Mouse (Mus musculus) stomach, postnatal 0 days (tissue): ENCODE data around the gene Spint2. TPM values are rescaled to one million over a fixed set of nuclear protein-coding genes. Genes with fewer than 3 reads are reported as not detected.
A peak's percentile ranks its signal among the peaks of the same experiment; 100 is the strongest.
"Not testable (repeated sequence)": the region's sequence is repeated elsewhere in the genome, so short reads cannot be mapped to it uniquely, and the experiment has no call there.

Experiments
- ATAC-seq: fragments of 200-750 bp; cut with Nextera tagmentation; 2 replicates; pipeline ENCODE4 v1.8.0; 2017; ENCODE audit not compliant: low FRiP score, low TSS enrichment
- DNase-seq: peaks from one replicate; pipeline ENCODE4 v3.0.0-alpha.2; 2016; ENCODE audit warnings: low spot score
- H3K27ac ChIP-seq: fragments of 300-500 bp; sonication (generic); replicated peaks from 2 replicates; pipeline ENCODE4 v1.5.1; 2014; ENCODE audit warnings: mild to moderate bottlenecking, control low read depth
- H3K27me3 ChIP-seq: fragments of 300-500 bp; sonication (generic); 2 replicates; pipeline ENCODE4 v1.6.1; 2014; ENCODE audit warnings: low read length; ENCODE audit not compliant: control insufficient read depth, insufficient read depth
- H3K36me3 ChIP-seq: fragments of 300-500 bp; sonication (generic); 2 replicates; pipeline ENCODE4 v1.6.1; 2014; ENCODE audit warnings: low read length, mixed read lengths; ENCODE audit not compliant: control insufficient read depth, insufficient read depth
- H3K4me1 ChIP-seq: fragments of 300-500 bp; sonication (generic); replicated peaks from 2 replicates; pipeline ENCODE4 v1.6.1; 2014; ENCODE audit warnings: antibody characterized with exemption; ENCODE audit not compliant: control insufficient read depth, insufficient read depth
- H3K4me2 ChIP-seq: fragments of 300-500 bp; sonication (generic); replicated peaks from 2 replicates; pipeline ENCODE4 v1.6.1; 2014; ENCODE audit warnings: low read depth, mild to moderate bottlenecking, control low read depth, moderate library complexity
- H3K4me3 ChIP-seq: fragments of 300-500 bp; sonication (generic); 2 replicates; pipeline ENCODE4 v1.5.1; 2014; ENCODE audit warnings: low read depth, low read length, control low read depth
- H3K9ac ChIP-seq: fragments of 300-500 bp; sonication (generic); 2 replicates; pipeline ENCODE4 v1.6.1; 2014; ENCODE audit warnings: mild to moderate bottlenecking, low read length, control low read depth, mixed read lengths
- H3K9me3 ChIP-seq: fragments of 300-500 bp; sonication (generic); 2 replicates; pipeline ENCODE4 v1.6.1; 2016; ENCODE audit warnings: low read length; ENCODE audit not compliant: control insufficient read depth
- CTCF ChIP-seq: IDR thresholded peaks from 2 replicates; pipeline ENCODE4 v1.5.1; 2016; ENCODE audit warnings: antibody characterized with exemption, low read depth, mild to moderate bottlenecking, moderate library complexity
- EP300 ChIP-seq: optimal IDR thresholded peaks from 2 replicates; pipeline ENCODE3; 2016; ENCODE audit warnings: antibody characterized with exemption
- WGBS: fragments of 180-500 bp; shearing (Covaris S2); extraction: QIAGEN DNeasy Blood & Tissue Kit; methylation state at CpG from one replicate; pipeline ENCODE4 v1.1.7; 2014; 5-methylcytosine and 5-hydroxymethylcytosine counted together
- polyA plus RNA-seq: library from polyadenylated mRNA; unstranded; fragments of >200 nt; fragmentation: Nextera tagmentation; extraction: Ambion mirVana; gene quantifications from 2 replicates; pipeline ENCODE4 v1.2.1, GENCODE M21; 2015

Spint2 gene
- polyA plus RNA-seq, 1 experiment from 2014 or later: 638 TPM

DNA sequence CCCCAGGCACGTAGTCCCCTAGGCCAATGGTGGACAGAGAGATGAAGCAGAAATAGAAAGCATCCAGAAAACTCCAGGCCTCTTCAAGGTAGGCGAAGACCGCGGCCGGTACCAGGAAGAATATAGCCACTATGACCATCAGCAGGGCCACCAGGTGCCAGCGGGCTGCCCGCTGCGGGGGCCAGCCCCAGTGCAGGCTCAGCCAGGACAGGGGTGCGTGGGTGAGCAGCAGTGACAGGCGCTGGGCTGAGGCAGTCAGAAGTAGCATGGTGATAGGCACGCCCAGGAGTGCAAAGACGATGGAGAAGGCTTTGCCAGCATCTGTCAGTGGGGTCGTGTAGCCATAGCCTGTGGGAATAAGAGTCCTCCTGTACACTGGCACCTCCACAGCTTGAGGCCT, 56.2 kb downstream of the Spint2 start:
- no peak overlapping the region for H3K4me2 ChIP-seq
- no peak overlapping the region for H3K9ac ChIP-seq
- no peak overlapping the region for H3K27ac ChIP-seq
- H3K4me3 ChIP-seq: no peak overlapping the region
- no peaks in the 10 kb centered on the region for H3K4me1 ChIP-seq
- no peaks in the 10 kb centered on the region for H3K9me3 ChIP-seq
- DNase-seq (no peak), ATAC-seq (no peak)
- TF ChIP-seq CTCF: no peak
- no peaks in the 10 kb centered on the region; the same call in 1 of the 2 replicates for H3K36me3 ChIP-seq
- 80% methylated on average over 13 of the region's 13 CpGs for WGBS
- no peaks in the 10 kb centered on the region for H3K27me3 ChIP-seq

DNA sequence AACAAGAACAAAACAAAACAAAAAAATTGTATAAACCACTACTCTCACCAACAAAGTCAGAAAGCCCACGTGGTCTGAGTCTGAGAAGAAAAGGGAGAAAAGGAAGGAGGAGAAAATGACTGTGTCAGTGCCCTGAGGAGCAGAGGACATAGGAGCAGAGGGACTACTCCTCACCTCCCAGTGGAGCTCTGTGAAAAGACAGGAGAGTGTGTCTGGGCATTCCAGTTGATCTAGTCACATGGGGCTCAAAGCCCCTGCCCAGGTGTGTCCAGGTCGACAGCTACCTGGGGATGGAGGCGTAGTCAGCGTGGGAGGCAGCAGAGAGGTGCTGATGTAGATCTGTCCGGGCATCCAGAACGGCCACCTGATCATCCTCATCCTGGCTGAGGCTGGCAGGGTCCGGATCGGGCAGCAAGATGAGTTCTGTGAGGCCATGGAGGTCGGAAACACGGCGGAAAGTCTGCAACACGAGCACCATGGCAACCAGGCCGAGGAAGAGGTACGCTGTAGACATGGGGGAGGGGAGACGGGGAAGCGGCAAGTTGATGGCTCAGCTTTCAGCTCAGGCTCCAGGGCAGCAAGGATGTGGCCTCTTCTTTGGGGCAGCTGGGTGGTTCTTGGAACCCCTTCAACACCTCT, 56.8 kb downstream of the Spint2 start:
- 18% methylated on average over 16 of the region's 16 CpGs for WGBS
- DNase-seq: no peak
- TF ChIP-seq CTCF (no peak), EP300 (no peak)

DNA sequence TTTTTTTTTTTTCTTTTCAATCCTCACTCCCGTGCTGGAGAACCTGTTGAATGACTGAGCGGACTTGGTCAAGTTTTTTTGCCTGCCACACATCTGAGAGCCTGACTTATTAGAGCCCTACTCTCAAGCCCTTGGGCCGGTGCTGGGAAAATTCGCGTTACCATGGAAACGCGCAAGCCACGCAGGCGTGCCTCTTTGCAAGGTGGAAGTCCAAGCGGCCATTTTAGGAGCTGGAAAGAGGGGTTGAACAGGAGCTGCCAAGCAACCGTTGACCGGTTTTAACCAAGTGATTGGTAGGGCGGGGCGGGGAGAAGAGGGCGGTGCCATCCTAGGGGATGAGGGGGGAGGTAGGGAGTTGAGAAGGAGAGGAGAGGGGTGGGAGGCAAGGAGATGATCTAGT, 66.9 kb downstream of the Spint2 start:
- H3K27me3 ChIP-seq: no peaks in the 10 kb centered on the region
- H3K9me3 ChIP-seq: peaks cover 9% of the 10 kb centered on the region; the same call in 1 of the 2 replicates
- WGBS: 48% methylated on average over 15 of the region's 15 CpGs
- ATAC-seq (no peak), DNase-seq (no peak)
- no peak overlapping the region for H3K9ac ChIP-seq
- no peak overlapping the region for H3K4me3 ChIP-seq
- no peak overlapping the region for H3K4me2 ChIP-seq
- no peak overlapping the region for H3K27ac ChIP-seq
- H3K36me3 ChIP-seq: no peaks in the 10 kb centered on the region
- no peak for TF ChIP-seq CTCF
- TF ChIP-seq EP300: no peak
- no peaks in the 10 kb centered on the region for H3K4me1 ChIP-seq

More for the DNA sequence above, 56.8 kb downstream of the Spint2 start:
- no peak overlapping the region for H3K4me3 ChIP-seq
- no peaks in the 10 kb centered on the region; the same call in 1 of the 2 replicates for H3K36me3 ChIP-seq
- ATAC-seq: no peak
- H3K9me3 ChIP-seq: peaks cover under 1% of the 10 kb centered on the region; the same call in 1 of the 2 replicates
- H3K4me1 ChIP-seq: no peaks in the 10 kb centered on the region
- no peak overlapping the region for H3K4me2 ChIP-seq
- no peak overlapping the region for H3K9ac ChIP-seq
- no peak overlapping the region for H3K27ac ChIP-seq
- no peaks in the 10 kb centered on the region for H3K27me3 ChIP-seq

DNA sequence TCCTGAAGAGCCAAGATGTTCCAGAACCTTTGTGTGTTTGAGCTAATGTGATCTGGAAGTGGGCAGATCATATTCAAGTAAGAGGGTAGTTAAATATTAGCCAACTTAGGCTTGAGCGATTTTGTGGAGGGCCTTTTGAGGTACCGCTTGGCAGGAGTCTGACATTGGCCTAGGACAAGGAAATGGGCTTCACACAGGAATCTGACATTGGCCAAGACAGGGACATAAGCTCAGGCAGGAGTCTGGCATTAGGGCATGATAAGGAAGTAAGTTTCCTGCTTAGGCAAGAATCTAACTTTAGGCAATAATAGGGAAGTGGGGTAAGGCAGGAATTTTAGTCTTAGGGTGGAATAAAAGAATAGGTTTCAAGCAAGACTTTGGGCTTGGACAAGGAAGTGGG, 67.5 kb downstream of the Spint2 start:
- Histone ChIP-seq H3K36me3 (no peaks in the 10 kb centered on the region), H3K4me3 (no peak overlapping the region), H3K27ac (no peak overlapping the region), H3K9me3 (peaks cover 3% of the 10 kb centered on the region; the same call in 1 of the 2 replicates), H3K9ac (no peak overlapping the region), H3K4me2 (no peak overlapping the region), H3K4me1 (no peaks in the 10 kb centered on the region), H3K27me3 (no peaks in the 10 kb centered on the region)
- no peak for TF ChIP-seq CTCF
- TF ChIP-seq EP300: no peak
- ATAC-seq: no peak
- DNase-seq: no peak
- WGBS: 60% methylated on average over 2 of the region's 2 CpGs

DNA sequence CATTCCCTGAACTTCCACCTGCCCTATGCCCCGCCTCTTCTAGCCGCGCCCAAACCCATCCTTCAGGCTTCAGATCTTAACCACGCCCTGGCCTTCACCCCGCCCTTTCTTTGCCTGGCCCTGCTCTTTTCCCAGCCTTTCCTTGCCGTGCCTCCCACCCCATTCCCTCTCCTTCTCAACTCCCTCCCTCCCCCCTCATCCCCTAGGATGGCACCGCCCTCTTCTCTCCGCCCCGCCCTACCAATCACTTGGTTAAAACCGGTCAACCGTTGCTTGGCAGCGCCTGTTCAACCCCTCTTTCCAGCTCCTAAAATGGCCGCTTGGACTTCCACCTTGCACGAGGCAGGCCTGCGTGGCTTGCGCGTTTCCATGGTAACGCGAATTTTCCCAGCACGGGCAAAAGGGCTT, 68.0 kb downstream of the Spint2 start, which contains the start of gene Catsperg1:
Gene Catsperg1, minus strand, starts transcription at position 361 of the 408 bp plus-strand sequence.
- ATAC-seq: no peak
- Histone ChIP-seq H3K4me3 (no peak within 1 kb of the TSS), H3K9me3 (0 out of 2 replicates have a peak, but pooled peaks cover 2% of the 10 kb centered on the region), H3K9ac (no peak within 1 kb of the TSS), H3K27ac (no peak within 1 kb of the TSS), H3K27me3 (no peaks in the 10 kb centered on the region), H3K36me3 (no peaks in the 10 kb centered on the region), H3K4me1 (no peaks in the 10 kb centered on the region), H3K4me2 (no peak within 1 kb of the TSS)
- TF ChIP-seq CTCF (no peak), EP300 (no peak)
- DNase-seq: peak; percentile 31
- 6% methylated on average over 20 of the region's 20 CpGs for WGBS

DNA sequence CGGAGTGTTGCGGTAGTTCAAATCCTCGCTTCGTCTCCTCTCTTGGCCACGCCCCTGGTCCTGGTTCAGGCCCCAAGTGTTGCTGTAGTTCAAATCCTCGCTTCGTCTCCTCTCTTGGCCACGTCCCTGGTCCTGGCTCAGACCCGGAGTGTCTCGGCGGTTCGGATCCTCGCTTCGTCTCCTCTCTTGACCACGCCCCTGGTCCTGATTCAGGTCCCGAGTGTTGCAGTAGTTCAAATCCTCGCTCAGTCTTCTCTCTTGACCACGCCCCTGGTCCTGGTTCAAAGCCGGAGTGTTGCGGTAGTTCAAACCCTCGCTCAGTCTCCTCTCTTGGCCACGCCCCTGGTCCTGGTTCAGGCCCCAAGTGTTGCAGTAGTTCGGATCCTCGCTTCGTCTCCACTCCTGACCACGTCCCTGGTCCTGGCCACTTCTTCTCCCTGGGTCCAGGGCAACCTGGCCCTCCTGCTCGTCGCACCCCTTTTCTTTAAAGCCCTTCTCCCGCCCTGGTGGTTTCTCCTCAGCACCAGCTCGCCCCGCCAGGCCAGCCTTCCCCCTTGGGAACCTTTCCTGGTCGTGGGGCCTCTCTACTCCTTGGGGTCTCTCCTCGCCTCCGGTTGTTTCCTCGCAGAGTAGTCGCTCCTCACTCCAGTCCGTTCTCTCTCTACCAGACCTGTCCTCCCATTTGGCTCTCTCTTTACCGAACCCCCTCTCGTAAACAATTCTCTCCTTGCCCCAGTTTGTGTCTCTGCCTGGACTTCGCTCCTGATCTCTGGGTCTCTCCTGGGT, 68.7 kb downstream of the Spint2 start:
- not testable (repeated sequence) for ATAC-seq, DNase-seq, H3K27ac ChIP-seq, H3K9me3 ChIP-seq, H3K4me3 ChIP-seq, H3K9ac ChIP-seq, H3K4me2 ChIP-seq, H3K4me1 ChIP-seq, H3K27me3 ChIP-seq, H3K36me3 ChIP-seq
- 28% methylated on average over 40 of the region's 40 CpGs for WGBS
